Mouse (Mus musculus): ENCODE measurements around the gene Cdhr5.

Gene Cdhr5

DNA sequence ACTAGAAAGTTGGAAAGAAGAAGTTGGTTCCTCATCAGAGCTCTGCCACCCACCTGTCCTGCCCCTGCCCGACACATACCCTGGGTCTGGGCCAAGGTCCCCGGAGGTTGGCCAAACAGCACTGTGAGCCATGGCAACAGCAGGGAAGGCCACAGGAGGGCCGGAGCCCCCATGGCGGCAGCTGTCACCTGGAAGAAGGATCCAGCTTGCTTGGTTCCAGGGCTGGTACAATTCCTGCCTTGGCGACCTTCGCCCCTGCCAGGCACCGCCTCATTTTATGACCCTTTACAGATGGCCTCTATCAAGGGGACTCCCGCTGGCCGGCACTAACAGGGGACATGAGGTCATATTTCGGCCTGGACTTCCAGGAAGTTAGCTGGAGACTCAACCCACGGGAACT, at the start of gene Cdhr5:
Cdhr5 (minus strand) TSS at position 241 of the 400 bp plus-strand sequence.
- WGBS = 83% methylated on average over 11 of the region's 11 CpGs

GRCm38 (mm10) chr7:141324686-141325085, 48.1 kb upstream of the Cdhr5 start:
- 73% methylated on average over 1 of the region's 1 CpGs for WGBS

DNA sequence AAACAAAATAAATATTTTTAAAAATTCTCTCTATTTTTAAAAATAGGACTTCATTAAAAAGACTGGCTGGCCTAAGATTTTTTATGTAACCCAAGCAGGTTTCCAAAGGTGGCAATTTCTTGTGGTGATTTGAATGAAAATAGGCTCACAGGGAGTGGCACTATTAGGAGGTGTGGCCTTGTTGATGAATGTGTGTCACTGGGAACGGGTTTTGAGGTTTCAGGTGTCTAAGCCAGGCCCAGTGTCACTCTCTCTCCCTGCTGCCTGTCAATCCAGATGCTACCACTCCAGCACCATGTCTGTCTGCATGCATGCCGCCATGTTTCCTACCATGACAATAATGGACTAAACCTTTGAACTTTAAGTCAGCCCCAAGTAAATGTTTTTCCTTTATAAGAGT, 42.9 kb upstream of the Cdhr5 start:
- WGBS = 84% methylated on average over 2 of the region's 2 CpGs

GRCm38 (mm10) chr7:141317619-141318132, 41.1 kb upstream of the Cdhr5 start:
- 85% methylated on average over 1 of the region's 1 CpGs for WGBS

DNA sequence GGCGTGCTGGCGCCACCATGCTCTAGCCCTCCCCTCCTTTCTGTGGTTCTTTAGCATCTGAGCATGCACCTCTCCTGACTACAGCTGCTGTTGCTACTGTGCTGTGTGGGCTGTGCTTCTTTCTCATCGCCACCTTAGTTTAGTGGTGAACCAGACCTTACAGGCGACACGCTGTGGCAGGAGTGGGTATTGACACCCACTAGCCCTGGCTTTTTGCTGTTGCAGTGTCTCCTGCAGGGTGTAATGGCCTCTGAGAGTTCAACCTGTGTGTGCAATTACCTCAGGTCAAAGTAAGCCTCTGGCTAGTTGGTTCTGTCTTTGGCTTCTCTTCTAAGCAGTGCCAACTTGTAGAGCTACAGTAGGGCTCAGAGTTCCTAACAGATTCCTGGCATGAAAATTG, 39.4 kb upstream of the Cdhr5 start:
- WGBS = 62% methylated on average over 5 of the region's 5 CpGs

DNA sequence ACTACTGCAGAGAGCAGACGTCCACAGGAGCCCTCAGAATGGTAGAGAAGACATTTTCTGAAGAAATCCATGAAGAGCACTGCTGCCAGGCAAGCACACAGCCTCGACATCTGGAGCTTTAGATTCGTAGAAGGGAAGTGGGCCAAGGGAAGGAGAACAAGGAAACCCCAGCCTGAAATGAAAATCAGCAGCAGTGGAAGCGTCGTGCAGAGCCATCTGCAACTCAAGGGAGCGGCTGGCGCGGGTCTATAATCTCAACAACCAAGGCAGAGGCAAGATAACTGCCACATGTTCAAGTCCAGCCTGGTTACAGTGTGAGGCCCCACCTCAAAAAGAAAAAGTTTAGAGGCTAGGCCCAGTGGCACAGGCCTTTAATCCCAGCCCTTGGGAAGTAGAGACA, 38.5 kb upstream of the Cdhr5 start:
- WGBS = 52% methylated on average over 8 of the region's 8 CpGs

- WGBS = 85% methylated on average over 2 of the region's 2 CpGs
These were observed 37.8 kb upstream of the Cdhr5 start for GRCm38 (mm10) chr7:141314416-141314815.

DNA sequence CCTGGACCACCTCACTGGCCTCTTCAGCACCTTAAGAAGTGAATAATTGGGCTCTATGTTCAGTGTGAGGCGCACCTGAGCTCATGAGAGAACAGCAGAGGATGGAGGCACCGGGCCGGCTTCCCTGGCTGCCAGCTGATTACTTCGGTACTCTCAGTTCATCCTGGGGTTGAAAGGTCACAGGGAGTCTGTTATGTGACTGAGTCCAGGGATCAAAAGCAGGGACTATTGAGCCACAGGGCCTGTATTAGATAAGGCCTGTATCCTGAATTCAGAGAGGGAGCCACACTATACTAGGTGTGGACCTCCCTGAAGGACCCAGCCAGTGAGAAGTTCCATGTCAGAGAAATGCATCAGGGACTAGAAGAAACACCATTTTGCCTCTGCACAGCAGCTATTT, 28.0 kb upstream of the Cdhr5 start:
- WGBS = 90% methylated on average over 4 of the region's 4 CpGs

- WGBS = 68% methylated on average over 1 of the region's 1 CpGs
These were observed 26.2 kb upstream of the Cdhr5 start for GRCm38 (mm10) chr7:141302702-141303268.

- 95% methylated on average over 9 of the region's 9 CpGs for WGBS
These were observed 24.8 kb upstream of the Cdhr5 start for GRCm38 (mm10) chr7:141301386-141301785.

GRCm38 (mm10) chr7:141299175-141299574, 22.6 kb upstream of the Cdhr5 start:
- 87% methylated on average over 8 of the region's 8 CpGs for WGBS

DNA sequence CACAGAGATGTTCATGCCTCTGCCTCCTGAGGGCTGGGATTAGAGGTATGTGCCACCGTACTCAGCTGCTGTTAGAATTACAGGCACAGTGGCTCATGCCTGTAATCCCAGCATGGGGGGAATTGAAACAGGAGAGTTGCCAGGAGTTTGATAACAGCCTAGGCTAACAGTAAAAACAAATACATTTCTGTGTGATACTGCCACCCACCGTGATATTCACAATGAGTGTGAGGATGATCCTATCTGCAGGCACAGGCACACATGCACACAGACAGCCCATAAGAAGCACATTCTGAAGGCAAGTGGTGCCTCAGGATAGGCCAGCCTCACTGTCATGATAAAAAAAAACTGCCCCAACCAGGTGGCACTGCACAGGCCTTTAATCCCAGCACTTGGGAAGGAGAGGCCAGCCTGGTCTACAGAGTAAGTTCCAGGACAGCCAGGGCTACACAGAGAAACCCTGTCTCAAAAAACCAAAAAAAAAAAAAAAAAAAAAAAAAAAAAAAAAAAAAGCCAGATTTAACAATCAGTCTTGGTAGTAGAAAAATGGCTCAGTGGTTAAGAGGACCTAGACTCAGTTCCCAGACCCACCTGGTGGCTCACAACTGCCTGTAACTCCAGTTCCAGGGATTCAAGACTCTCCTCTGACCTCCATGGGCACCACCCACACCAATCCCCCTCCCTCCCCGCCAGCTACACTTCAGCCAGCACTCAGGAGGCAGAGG, 21.5 kb upstream of the Cdhr5 start:
- 74% methylated on average over 3 of the region's 3 CpGs for WGBS

- 14% methylated on average over 22 of the region's 22 CpGs for WGBS
These were observed 17.9 kb upstream of the Cdhr5 start for GRCm38 (mm10) chr7:141294479-141294878.

DNA sequence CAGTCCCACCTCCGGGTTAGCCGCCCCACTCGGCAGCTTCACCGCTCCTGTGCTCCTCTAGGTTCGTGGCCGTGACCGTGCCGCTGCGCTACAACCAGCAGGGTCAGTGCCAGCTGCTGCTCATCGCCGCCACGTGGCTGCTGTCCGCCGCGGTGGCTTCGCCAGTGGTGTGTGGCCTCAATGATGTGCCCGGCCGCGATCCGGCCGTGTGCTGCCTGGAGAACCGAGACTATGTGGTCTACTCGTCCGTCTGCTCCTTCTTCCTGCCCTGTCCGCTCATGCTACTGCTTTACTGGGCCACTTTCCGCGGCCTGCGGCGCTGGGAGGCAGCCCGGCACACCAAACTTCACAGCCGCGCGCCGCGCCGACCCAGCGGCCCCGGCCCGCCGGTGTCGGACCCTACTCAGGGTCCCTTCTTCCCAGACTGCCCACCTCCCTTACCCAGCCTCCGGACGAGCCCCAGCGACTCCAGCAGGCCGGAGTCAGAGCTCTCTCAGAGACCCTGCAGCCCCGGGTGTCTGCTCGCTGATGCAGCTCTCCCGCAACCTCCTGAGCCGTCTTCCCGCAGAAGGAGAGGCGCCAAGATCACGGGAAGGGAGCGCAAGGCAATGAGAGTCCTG, 17.4 kb upstream of the Cdhr5 start:
- WGBS = 1% methylated on average over 53 of the region's 53 CpGs

DNA sequence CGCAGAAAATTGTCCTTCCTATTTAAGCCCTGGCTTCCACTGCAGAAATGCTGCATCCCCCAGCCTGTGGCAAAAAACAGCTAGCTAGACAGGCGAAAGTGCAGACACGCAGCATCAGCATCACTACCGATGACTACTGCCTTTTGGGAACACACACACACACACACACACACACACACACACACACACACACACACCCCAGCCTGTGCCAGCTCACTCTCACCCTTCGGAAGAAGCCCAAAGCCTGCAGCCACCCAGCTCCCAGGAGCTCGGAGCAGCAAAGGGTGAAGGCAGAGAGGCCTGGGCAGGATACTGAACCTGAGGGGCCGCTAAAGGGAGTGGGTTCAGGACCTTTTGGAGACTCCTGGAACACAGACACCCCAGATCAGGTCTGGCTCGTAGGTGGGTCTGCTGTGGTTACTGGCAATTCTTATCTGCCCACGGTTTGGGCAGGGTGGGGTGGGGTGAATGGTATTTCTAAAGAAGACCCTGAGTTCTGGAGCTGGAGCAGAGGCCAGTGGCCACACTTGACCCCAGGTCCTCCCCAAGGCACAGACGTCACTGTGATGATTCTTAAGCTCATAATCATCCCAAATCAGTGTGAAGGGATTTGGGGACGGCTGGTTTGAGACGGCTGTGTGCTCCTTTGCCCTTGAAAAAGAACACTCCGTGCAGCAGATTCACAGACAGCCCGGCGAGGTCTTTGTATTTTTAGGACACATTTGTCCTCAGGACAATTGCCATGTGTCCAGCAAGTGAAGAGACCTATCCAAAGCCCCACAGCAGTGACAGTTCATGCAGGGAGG, 16.2 kb upstream of the Cdhr5 start:
- WGBS = 54% methylated on average over 15 of the region's 15 CpGs

- WGBS = 6% methylated on average over 38 of the region's 46 CpGs
These were observed 15.5 kb upstream of the Cdhr5 start, which contains the start of gene Drd4 for GRCm38 (mm10) chr7:141291921-141292582. Gene Drd4, plus strand, starts transcription at chr7:141292006.

GRCm38 (mm10) chr7:141288042-141288441, 11.5 kb upstream of the Cdhr5 start:
- WGBS = 90% methylated on average over 3 of the region's 3 CpGs

- 72% methylated on average over 4 of the region's 4 CpGs for WGBS
These were observed 6.2 kb upstream of the Cdhr5 start for GRCm38 (mm10) chr7:141282756-141283155.

- 64% methylated on average over 6 of the region's 6 CpGs for whole genome bisulfite sequencing
These were observed 4.9 kb upstream of the Cdhr5 start for GRCm38 (mm10) chr7:141281442-141281841.

DNA sequence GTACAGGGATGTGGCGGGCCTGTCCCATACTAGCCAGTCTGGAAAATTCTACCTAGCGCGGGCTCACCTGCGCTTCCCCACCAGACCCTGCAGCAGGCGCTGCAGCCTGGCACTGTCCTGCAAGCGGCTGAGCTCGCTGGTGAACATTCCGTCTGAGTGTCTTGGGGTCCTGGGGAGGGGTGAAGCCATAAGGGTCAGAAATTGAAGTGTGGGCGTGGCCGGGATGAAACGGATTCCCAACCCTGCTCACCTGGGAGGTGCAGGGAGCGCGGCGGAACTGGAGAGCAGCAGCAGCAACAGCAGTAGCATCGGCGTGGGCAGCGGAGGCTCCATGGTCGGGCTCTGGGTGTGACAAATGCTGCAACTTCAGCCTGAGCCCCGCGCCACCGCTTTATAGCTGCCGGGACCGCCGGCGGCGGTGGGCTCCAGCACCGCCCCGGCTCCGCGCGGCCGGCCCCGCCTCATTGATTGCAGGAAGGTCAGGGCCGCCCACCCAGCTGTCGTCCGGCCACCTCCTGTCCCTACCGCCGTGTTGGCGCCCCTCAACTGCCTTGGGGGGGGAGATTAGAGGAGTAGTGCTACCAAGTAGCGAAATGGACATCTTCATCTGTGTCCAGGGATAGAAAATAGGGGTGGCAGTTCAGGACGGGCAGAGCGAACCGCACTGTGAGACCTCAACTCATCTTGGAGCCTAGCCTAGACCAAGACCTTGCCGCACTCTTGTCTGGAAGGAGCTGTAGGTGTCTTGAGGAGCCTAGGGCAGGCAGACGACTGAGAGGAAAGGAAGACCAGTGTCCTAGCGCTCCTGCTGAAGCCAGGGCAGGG, 2.4 kb upstream of the Cdhr5 start, which contains the start of gene Sct:
Sct (minus strand) TSS at position 368 of the 825 bp plus-strand sequence.
- 7% methylated on average over 46 of the region's 46 CpGs for WGBS

Measured in cerebral cortex, adult 2 months (tissue).